Mouse (Mus musculus) testis, adult 2 months (tissue): Measurements from ENCODE around the gene Kctd15.

Experiments
- CTCF ChIP-seq: fragments of 200-500 bp; IDR thresholded peaks from 2 replicates; pipeline ENCODE4 v1.5.1; 2012; ENCODE audit warnings: low read depth, mild to moderate bottlenecking, inconsistent platforms, low read length, moderate library complexity; ENCODE audit not compliant: control insufficient read depth, insufficient read depth, insufficient replicate concordance
- POLR2A ChIP-seq: fragments of 200-500 bp; IDR thresholded peaks from 2 replicates; pipeline ENCODE4 v1.6.1; 2012; ENCODE audit warnings: low read depth, mild to moderate bottlenecking, inconsistent platforms, low read length, moderate library complexity; ENCODE audit not compliant: control insufficient read depth

DNA sequence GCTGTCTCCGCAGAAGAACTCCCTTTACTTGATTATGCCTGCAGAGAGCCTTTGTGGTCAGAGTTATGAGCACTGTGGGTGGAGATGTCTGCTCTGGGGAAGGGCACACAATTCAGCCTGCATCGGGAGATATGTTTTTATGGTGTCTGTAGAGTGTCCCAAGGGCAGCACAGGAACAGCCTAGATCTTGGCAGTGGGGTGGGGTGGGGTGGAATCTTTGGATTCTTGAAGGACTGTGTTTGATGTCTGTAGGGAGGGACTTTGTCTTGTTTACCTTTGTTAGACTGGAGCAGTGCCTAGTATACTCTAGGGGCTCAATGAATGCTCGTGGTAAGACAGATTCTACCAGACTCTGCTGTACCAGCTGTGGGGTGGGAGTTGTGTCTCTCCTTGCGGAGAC, 28.6 kb upstream of the Kctd15 start:
- TF ChIP-seq POLR2A: no peak
- no peak for TF ChIP-seq CTCF
